Mouse (Mus musculus) brain, embryonic 14.5 days (tissue): Measurements from ENCODE around the gene Trappc3. TPM values are rescaled to one million over a fixed set of nuclear protein-coding genes. Genes with fewer than 3 reads are reported as not detected.

Source experiments
- DNase-seq: peaks from one replicate; pipeline ENCODE4 v3.0.0-alpha.2; 2011; ENCODE audit warnings: low read depth
- CTCF ChIP-seq: fragments of 200-500 bp; IDR thresholded peaks from 2 replicates; pipeline ENCODE4 v1.5.1; 2012; ENCODE audit warnings: inconsistent platforms, mild to moderate bottlenecking, moderate library complexity, borderline replicate concordance; ENCODE audit not compliant: insufficient read depth, insufficient read length; ENCODE audit errors: extremely low read depth
- POLR2A ChIP-seq: fragments of 200-500 bp; IDR thresholded peaks from 2 replicates; pipeline ENCODE4 v1.6.1; 2012; ENCODE audit warnings: mild to moderate bottlenecking, inconsistent platforms, borderline replicate concordance; ENCODE audit not compliant: poor library complexity, insufficient read depth, insufficient read length, severe bottlenecking; ENCODE audit errors: extremely low read depth
- polyA plus RNA-seq: library from polyadenylated mRNA; depleted of rRNA; stranded (reverse); fragments of >200 nt; gene quantifications from 2 replicates; pipeline ENCODE4 v1.2.3, GENCODE M21; 2012

Gene Trappc3
- polyA plus RNA-seq, 1 experiment: 123 TPM

- TF ChIP-seq POLR2A (no peak), CTCF (no peak)
- DNase-seq: no peak
Observed at GRCm38 (mm10) chr4:126260520-126261201, 1.5 kb upstream of the Trappc3 start.

- DNase-seq: no peak
- TF ChIP-seq POLR2A (no peak), CTCF (no peak)
Observed at GRCm38 (mm10) chr4:126261266-126261665, 859 bp upstream of the Trappc3 start.

GRCm38 (mm10) chr4:126261675-126262074, 450 bp upstream of the Trappc3 start:
- TF ChIP-seq POLR2A (no peak), CTCF (no peak)
- DNase-seq: no peak

GRCm38 (mm10) chr4:126269292-126269691, 7.2 kb downstream of the Trappc3 start:
- TF ChIP-seq CTCF: no peak
- no peak for TF ChIP-seq POLR2A
- DNase-seq: no peak

- no peak for DNase-seq
- TF ChIP-seq CTCF: no peak
- TF ChIP-seq POLR2A: no peak
Observed at GRCm38 (mm10) chr4:126273753-126274152, 11.6 kb downstream of the Trappc3 start.

- TF ChIP-seq POLR2A (no peak), CTCF (no peak)
- DNase-seq: no peak
Observed at GRCm38 (mm10) chr4:126275081-126275480, 13.0 kb downstream of the Trappc3 start.

- TF ChIP-seq CTCF (no peak), POLR2A (no peak)
- DNase-seq: no peak
Observed at GRCm38 (mm10) chr4:126275681-126276131, 13.6 kb downstream of the Trappc3 start.

- peak; percentile 56 for DNase-seq
- no peak for TF ChIP-seq POLR2A
- TF ChIP-seq CTCF: peak; percentile 79
Observed at GRCm38 (mm10) chr4:126277906-126278564, 15.9 kb downstream of the Trappc3 start.

- DNase-seq: no peak
- no peak for TF ChIP-seq POLR2A
- TF ChIP-seq CTCF: no peak
Observed at GRCm38 (mm10) chr4:126278565-126278915, 16.4 kb downstream of the Trappc3 start.

GRCm38 (mm10) chr4:126278961-126279360, 16.8 kb downstream of the Trappc3 start:
- TF ChIP-seq POLR2A (no peak), CTCF (no peak)
- DNase-seq: no peak

GRCm38 (mm10) chr4:126281706-126282105, 19.6 kb downstream of the Trappc3 start:
- TF ChIP-seq CTCF (no peak), POLR2A (no peak)
- DNase-seq: no peak

- DNase-seq: no peak
- no peak for TF ChIP-seq POLR2A
- TF ChIP-seq CTCF: no peak
Observed at GRCm38 (mm10) chr4:126283582-126283981, 21.5 kb downstream of the Trappc3 start.

- no peak for DNase-seq
- no peak for TF ChIP-seq CTCF
- TF ChIP-seq POLR2A: no peak
Observed at GRCm38 (mm10) chr4:126286492-126286891, 24.4 kb downstream of the Trappc3 start, which contains the start of gene Col8a2. Gene Col8a2 (plus strand): TSS chr4:126286793.
